Mouse (Mus musculus): ENCODE results near the gene Zcchc8. TPM values are rescaled to one million over a fixed set of nuclear protein-coding genes. Genes with fewer than 3 reads are reported as not detected.
A peak's percentile ranks its signal among the peaks of the same experiment; 100 is the strongest.

The Zcchc8 gene
- total and polyA plus RNA-seq, 2 experiments from 2014 or later: 25.8 to 54.1 TPM

- peak overlapping the region; percentile 73 for H3K4me2 ChIP-seq (ENCODE audit: low read depth)
- H3K4me1 ChIP-seq (ENCODE audit: insufficient read depth): peaks cover 13% of the 10 kb centered on the region
- H3K27ac ChIP-seq (ENCODE audit: low read depth, low read length): peak overlapping the region; percentile 100
- H3K9me3 ChIP-seq (ENCODE audit: low read length): no peaks in the 10 kb centered on the region
- H3K4me3 ChIP-seq (ENCODE audit: low read depth, low read length): peak overlapping the region; percentile 95
- TF ChIP-seq CTCF (IDR thresholded peaks at IDR 0.05; ENCODE audit: low read depth): no peak
- DNase-seq (peak; percentile 63), ATAC-seq (peak; percentile 81)
- no peaks in the 10 kb centered on the region for H3K27me3 ChIP-seq (ENCODE audit: insufficient read depth, low read length)
- WGBS: 1% methylated on average over 73 of the region's 92 CpGs
- no peaks in the 10 kb centered on the region for H3K36me3 ChIP-seq (ENCODE audit: insufficient read depth)
- peak overlapping the region; percentile 98 for H3K9ac ChIP-seq
Observed at GRCm38 (mm10) chr5:123683377-123684220, 37.3 kb downstream of the Zcchc8 start.

- TF ChIP-seq CTCF (IDR thresholded peaks at IDR 0.05; ENCODE audit: low read depth): no peak
- peak overlapping the region; percentile 100; the same call in 1 of the 2 replicates for H3K27ac ChIP-seq (ENCODE audit: low read depth, low read length)
- ATAC-seq (no peak), DNase-seq (peak; percentile 46)
- 1% methylated on average over 6 of the region's 6 CpGs for WGBS
- no peaks in the 10 kb centered on the region for H3K27me3 ChIP-seq (ENCODE audit: insufficient read depth, low read length)
- H3K36me3 ChIP-seq (ENCODE audit: insufficient read depth): no peaks in the 10 kb centered on the region
- H3K4me2 ChIP-seq (ENCODE audit: low read depth): peak overlapping the region; percentile 73
- peak overlapping the region; percentile 95 for H3K4me3 ChIP-seq (ENCODE audit: low read depth, low read length)
- peak overlapping the region; percentile 98 for H3K9ac ChIP-seq
- peaks cover 13% of the 10 kb centered on the region for H3K4me1 ChIP-seq (ENCODE audit: insufficient read depth)
- H3K9me3 ChIP-seq (ENCODE audit: low read length): no peaks in the 10 kb centered on the region
Observed at GRCm38 (mm10) chr5:123683043-123683376, 37.9 kb downstream of the Zcchc8 start.

- Histone ChIP-seq H3K9ac (0 out of 2 replicates have a peak overlapping the region, but pooled peaks have one; percentile 14), H3K4me1 (ENCODE audit: insufficient read depth) (peaks cover 13% of the 10 kb centered on the region), H3K36me3 (ENCODE audit: insufficient read depth) (no peaks in the 10 kb centered on the region), H3K27me3 (ENCODE audit: insufficient read depth, low read length) (no peaks in the 10 kb centered on the region), H3K27ac (ENCODE audit: low read depth, low read length) (no peak overlapping the region), H3K4me2 (ENCODE audit: low read depth) (peak overlapping the region; percentile 73), H3K9me3 (ENCODE audit: low read length) (no peaks in the 10 kb centered on the region), H3K4me3 (ENCODE audit: low read depth, low read length) (peak overlapping the region; percentile 95)
- no peak for TF ChIP-seq CTCF (IDR thresholded peaks at IDR 0.05; ENCODE audit: low read depth)
- DNase-seq (no peak), ATAC-seq (no peak)
- 43% methylated on average over 4 of the region's 4 CpGs for WGBS
Observed at GRCm38 (mm10) chr5:123682372-123682771, 38.5 kb downstream of the Zcchc8 start.

- Histone ChIP-seq H3K27ac (ENCODE audit: low read depth, low read length) (no peak overlapping the region), H3K9ac (no peak overlapping the region), H3K27me3 (ENCODE audit: insufficient read depth, low read length) (no peaks in the 10 kb centered on the region), H3K4me1 (ENCODE audit: insufficient read depth) (peaks cover 13% of the 10 kb centered on the region), H3K4me3 (ENCODE audit: low read depth, low read length) (no peak overlapping the region), H3K36me3 (ENCODE audit: insufficient read depth) (no peaks in the 10 kb centered on the region), H3K9me3 (ENCODE audit: low read length) (no peaks in the 10 kb centered on the region), H3K4me2 (ENCODE audit: low read depth) (no peak overlapping the region; the same call in 1 of the 2 replicates)
- TF ChIP-seq CTCF (IDR thresholded peaks at IDR 0.05; ENCODE audit: low read depth): no peak
- 17% methylated on average over 5 of the region's 5 CpGs for WGBS
- DNase-seq: no peak
- no peak for ATAC-seq
Observed at GRCm38 (mm10) chr5:123679546-123680263, 41.2 kb downstream of the Zcchc8 start.

GRCm38 (mm10) chr5:123679106-123679505, 41.8 kb downstream of the Zcchc8 start:
- Histone ChIP-seq H3K27me3 (ENCODE audit: insufficient read depth, low read length) (no peaks in the 10 kb centered on the region), H3K36me3 (ENCODE audit: insufficient read depth) (no peaks in the 10 kb centered on the region), H3K4me3 (ENCODE audit: low read depth, low read length) (no peak overlapping the region), H3K9ac (no peak overlapping the region), H3K4me2 (ENCODE audit: low read depth) (no peak overlapping the region), H3K4me1 (ENCODE audit: insufficient read depth) (peaks cover 13% of the 10 kb centered on the region), H3K9me3 (ENCODE audit: low read length) (no peaks in the 10 kb centered on the region), H3K27ac (ENCODE audit: low read depth, low read length) (no peak overlapping the region)
- no peak for TF ChIP-seq CTCF (IDR thresholded peaks at IDR 0.05; ENCODE audit: low read depth)
- 71% methylated on average over 3 of the region's 3 CpGs for WGBS
- no peak for DNase-seq
- ATAC-seq: no peak

- Histone ChIP-seq H3K27me3 (ENCODE audit: insufficient read depth, low read length) (no peaks in the 10 kb centered on the region), H3K9ac (no peak overlapping the region), H3K4me2 (ENCODE audit: low read depth) (no peak overlapping the region), H3K36me3 (ENCODE audit: insufficient read depth) (no peaks in the 10 kb centered on the region), H3K27ac (ENCODE audit: low read depth, low read length) (no peak overlapping the region), H3K4me3 (ENCODE audit: low read depth, low read length) (no peak overlapping the region), H3K4me1 (ENCODE audit: insufficient read depth) (no peaks in the 10 kb centered on the region), H3K9me3 (ENCODE audit: low read length) (no peaks in the 10 kb centered on the region)
- TF ChIP-seq CTCF (IDR thresholded peaks at IDR 0.05; ENCODE audit: low read depth): no peak
- DNase-seq (no peak), ATAC-seq (no peak)
- WGBS: 84% methylated on average over 9 of the region's 9 CpGs
Observed at GRCm38 (mm10) chr5:123675717-123676116, 45.2 kb downstream of the Zcchc8 start.

GRCm38 (mm10) chr5:123675221-123675620, 45.7 kb downstream of the Zcchc8 start:
- WGBS: 41% methylated on average over 3 of the region's 3 CpGs
- ATAC-seq (no peak), DNase-seq (no peak)
- H3K4me3 ChIP-seq (ENCODE audit: low read depth, low read length): no peak overlapping the region
- H3K9ac ChIP-seq: no peak overlapping the region
- H3K4me2 ChIP-seq (ENCODE audit: low read depth): no peak overlapping the region
- H3K27me3 ChIP-seq (ENCODE audit: insufficient read depth, low read length): no peaks in the 10 kb centered on the region
- no peak for TF ChIP-seq CTCF (IDR thresholded peaks at IDR 0.05; ENCODE audit: low read depth)
- no peaks in the 10 kb centered on the region for H3K4me1 ChIP-seq (ENCODE audit: insufficient read depth)
- H3K36me3 ChIP-seq (ENCODE audit: insufficient read depth): no peaks in the 10 kb centered on the region
- H3K27ac ChIP-seq (ENCODE audit: low read depth, low read length): no peak overlapping the region
- no peaks in the 10 kb centered on the region for H3K9me3 ChIP-seq (ENCODE audit: low read length)

Data from forebrain, postnatal 0 days (tissue).